Mouse (Mus musculus) megakaryocyte progenitor cell, adult 5-6 weeks (primary cell): ENCODE data around the gene Acot8. TPM values are rescaled to one million over a fixed set of nuclear protein-coding genes. Genes with fewer than 3 reads are reported as not detected.
"Not testable (repeated sequence)": the region's sequence is repeated elsewhere in the genome, so short reads cannot be mapped to it uniquely, and the experiment has no call there.

Source experiments
- ATAC-seq: replicated peaks from 2 replicates; pipeline ENCODE4 v1.8.0; 2016; ENCODE audit warnings: mild to moderate bottlenecking, moderate TSS enrichment, inconsistent platforms; ENCODE audit not compliant: poor library complexity
- total RNA-seq, 2 experiments: library from RNA; stranded (forward) in 1 of 2; stranded (reverse) in 1 of 2; fragments of 157-497, 149-512 nt in 1 of 2; fragments of 200-1000 nt in 1 of 2; gene quantifications; 2 replicates each; pipeline versions ENCODE4 v1.2.3 to v1.2.4; 2015 to 2017

Gene Acot8
- total RNA-seq, 2 experiments from 2014 or later, result 14.2 to 22.2 TPM

GRCm38 (mm10) chr2:164815348-164815747 is 10.7 kb upstream of the Acot8 start:
- peak; percentile 77 for ATAC-seq

DNA sequence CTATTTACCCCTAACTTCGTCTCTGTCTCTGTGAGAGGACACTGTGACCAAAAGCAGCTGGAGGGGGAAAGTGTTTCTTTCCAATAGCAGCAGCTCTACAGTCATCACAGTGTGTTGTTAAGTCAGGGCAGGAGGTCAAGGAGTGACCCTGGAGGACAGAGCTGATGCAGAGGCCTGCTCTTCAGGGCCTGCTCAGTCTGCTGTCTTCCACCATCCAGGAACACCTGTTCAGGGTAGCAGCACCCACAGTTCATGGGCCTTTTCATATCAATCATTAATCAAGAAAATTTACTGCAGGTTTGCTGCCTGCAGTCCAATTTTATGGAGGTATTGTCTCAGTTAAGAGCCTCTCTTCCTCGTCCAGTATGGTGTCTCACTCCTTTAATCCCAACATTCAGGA is 8.9 kb upstream of the Acot8 start:
- no peak for ATAC-seq

DNA sequence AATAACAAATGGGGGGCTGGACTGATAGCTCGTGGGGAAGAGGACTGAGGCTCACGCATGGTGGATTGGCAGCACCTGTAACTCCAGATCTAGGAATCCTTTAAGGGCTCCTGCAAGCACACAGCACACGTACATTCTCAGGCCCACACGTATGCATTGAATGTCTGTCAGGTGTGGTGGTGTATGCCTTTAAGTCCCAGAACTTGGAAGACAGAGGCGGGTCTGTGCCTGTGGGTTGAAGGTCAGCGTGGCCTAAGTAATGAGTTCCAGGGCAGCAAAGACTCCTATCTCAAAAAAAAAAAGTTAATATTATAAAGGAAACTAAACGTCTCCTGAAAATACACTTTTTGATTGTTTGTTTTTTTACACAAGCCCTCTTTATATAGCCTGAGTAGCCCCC is 1.9 kb upstream of the Acot8 start:
- ATAC-seq, result no peak

GRCm38 (mm10) chr2:164805332-164805718 is 643 bp upstream of the Acot8 start:
- peak; percentile 50 for ATAC-seq

- ATAC-seq, result no peak
Observed at GRCm38 (mm10) chr2:164803921-164804313, 765 bp downstream of the Acot8 start.

- no peak for ATAC-seq
Observed at GRCm38 (mm10) chr2:164803201-164803920, 1.3 kb downstream of the Acot8 start.

DNA sequence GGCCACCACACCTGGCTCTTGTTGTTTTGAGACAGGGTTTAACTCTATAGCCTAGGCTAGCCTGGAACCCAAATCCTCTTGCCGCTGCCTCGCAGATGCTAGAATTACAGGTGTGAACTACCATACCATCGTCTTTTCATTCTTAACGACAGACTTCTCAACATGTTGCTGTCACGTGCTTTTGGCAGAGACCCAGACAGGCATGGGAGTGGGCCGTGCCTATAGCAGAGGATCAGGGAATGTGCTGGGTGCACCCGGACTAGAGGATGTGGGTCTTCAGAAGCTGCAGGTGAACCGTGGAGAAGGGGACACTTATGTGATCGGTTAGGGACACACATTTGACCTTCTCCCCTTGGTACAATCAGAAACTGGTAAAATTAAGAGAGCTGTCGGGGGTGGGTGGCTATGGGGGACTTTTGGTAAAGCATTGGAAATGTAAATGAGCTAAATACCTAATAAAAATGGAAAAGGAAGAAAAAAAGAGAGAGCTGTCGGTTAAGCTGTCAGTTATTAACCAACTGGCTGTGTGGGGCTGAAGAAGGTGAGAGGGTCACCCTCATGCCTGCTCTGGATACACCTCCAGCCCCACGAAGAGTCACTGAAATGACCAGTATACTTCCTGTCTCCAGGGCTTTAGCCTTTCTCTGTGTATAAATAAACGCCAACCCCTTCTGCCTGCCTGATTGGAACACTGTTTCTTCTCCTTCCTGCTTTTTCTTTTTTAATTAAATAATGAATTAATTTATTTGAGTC is 4.3 kb downstream of the Acot8 start:
- ATAC-seq, result no peak

DNA sequence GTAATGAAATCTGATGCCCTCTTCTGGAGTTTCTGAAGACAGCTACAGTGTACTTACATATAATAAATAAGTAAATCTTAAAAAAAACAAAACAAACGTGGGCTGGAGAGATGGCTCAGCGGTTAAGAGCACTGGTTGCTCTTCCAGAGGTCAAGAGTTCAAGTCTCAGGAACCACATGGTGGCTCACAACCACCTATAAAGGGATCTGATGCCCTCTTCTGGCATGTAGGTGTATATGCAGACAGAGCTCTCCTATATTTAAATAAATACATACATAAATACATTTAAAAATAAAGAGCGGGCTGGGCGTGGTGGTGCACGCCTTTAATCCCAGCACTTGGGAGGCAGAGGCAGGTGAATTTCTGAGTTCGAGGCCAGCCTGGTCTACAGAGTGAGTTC is 6.1 kb downstream of the Acot8 start:
- not testable (repeated sequence) for ATAC-seq

GRCm38 (mm10) chr2:164795868-164796267 is 8.8 kb downstream of the Acot8 start:
- no peak for ATAC-seq

- peak; percentile 90 for ATAC-seq
Observed at GRCm38 (mm10) chr2:164794293-164794692, 10.4 kb downstream of the Acot8 start.

- peak; percentile 41 for ATAC-seq
Observed at GRCm38 (mm10) chr2:164793772-164794171, 10.9 kb downstream of the Acot8 start.

GRCm38 (mm10) chr2:164793236-164793635 is 11.4 kb downstream of the Acot8 start:
- peak; percentile 81 for ATAC-seq

DNA sequence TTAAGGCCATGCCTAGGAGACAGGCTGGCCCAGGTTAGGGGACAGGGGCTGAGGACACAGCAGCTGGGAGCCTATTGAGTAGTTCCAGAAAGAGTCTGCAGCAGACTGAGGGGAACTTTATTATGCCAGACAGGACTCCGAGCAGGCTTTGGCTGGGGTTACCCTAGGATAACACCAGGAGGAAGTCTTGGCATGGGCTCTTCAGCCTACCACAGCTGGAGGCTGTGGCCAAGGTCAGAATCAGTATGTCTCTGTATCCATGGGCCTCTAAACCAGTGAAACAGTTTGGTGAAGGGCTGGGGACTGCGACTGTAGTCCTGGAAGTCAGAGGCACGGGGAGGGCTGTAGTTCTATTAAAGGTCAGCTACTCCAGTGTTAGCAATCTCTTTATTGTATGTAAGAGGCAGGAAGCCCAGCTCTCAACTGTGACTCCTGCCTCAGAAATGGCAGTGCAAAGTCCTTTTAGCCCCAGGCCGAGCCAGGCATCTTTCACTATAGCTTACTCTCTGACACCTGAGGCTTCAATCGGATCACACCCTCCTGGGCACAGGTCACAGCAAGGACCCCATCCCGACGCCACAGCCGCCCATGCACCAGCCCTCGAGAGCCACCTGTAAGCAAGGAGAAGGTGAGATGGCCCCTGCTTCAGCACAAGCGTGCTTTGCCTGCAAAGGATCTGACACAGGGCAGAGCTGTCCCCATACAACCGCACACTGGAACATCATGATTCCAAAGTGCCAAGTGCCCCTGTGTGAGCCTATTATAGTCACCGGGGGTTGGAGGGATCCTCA is 12.1 kb downstream of the Acot8 start:
- ATAC-seq, result no peak

- no peak for ATAC-seq
Observed at GRCm38 (mm10) chr2:164791841-164792261, 12.8 kb downstream of the Acot8 start.

GRCm38 (mm10) chr2:164790451-164790850 is 14.2 kb downstream of the Acot8 start:
- ATAC-seq, result no peak

GRCm38 (mm10) chr2:164788411-164788810 is 16.3 kb downstream of the Acot8 start:
- ATAC-seq, result no peak

- ATAC-seq, result no peak
Observed at GRCm38 (mm10) chr2:164787779-164788178, 16.9 kb downstream of the Acot8 start.

DNA sequence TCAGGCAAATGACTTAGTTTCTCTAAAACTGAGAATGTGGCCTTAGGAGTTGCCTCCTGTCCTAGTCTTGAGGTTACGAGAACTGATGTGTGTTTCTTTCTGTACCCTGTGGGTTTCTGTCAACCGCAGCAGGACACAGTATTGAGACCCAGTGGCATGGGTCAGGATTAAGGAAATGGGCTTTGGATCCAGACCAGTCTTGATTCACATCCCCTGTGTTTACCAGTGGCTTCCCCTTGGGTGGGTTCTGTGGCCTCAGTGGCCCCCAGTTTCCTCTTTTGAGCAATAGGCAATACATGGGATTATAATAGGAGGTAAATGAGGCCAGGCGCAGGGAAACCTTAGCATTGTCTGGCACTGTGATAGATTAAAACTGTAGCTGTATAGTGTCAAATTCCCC is 17.6 kb downstream of the Acot8 start:
- peak; percentile 59 for ATAC-seq

- 0 out of 2 replicates have a peak, but pooled peaks have one; percentile 10 for ATAC-seq
Observed at GRCm38 (mm10) chr2:164786388-164786885, 18.2 kb downstream of the Acot8 start.

GRCm38 (mm10) chr2:164785481-164786387 is 18.9 kb downstream of the Acot8 start, which contains the start of gene Snx21:
Snx21 (plus strand) TSS chr2:164785823.
- ATAC-seq, result peak; percentile 43
